Mouse (Mus musculus): ENCODE measurements at regions not wholly inside any gene's neighbourhood (a gene's known extent, or its start where the extent isn't known, plus 50 kb on each side); places are given as distances from the start of the nearest gene placed in this dataset.

DNA sequence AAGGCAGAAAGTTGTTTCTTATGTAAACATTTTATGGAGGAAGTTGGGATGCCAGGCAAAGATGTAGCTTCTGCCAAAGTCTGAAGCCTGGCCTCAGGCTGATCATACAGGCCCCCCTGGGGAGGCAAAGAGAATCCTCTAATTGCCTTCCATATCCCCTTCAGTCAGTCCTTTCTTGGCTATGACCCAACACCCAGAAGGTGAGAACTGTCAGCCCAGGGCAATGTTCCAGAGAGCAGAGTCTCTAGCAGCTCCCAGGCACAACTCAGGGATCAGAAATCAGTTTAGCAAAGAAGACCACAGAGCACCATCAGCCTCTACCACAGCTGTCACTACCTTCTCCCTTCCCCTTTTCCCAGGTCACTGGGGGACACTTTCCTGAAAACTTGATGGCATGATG, 410.9 kb upstream of the Vstm2b start:
- Histone ChIP-seq H3K4me2 (replicated peaks; ENCODE audit: low read depth, low read length) (no peak overlapping the region), H3K9me3 (ENCODE audit: control insufficient read depth, low read depth, low read length) (no peaks in the 10 kb centered on the region), H3K27me3 (ENCODE audit: control insufficient read depth, insufficient read depth, low read length) (no peaks in the 10 kb centered on the region), H3K9ac (replicated peaks; ENCODE audit: low read depth, low read length) (no peak overlapping the region), H3K4me1 (ENCODE audit: control insufficient read depth, insufficient read depth, low read length) (no peaks in the 10 kb centered on the region), H3K36me3 (ENCODE audit: control insufficient read depth, insufficient read depth, low read length) (no peaks in the 10 kb centered on the region), H3K27ac (ENCODE audit: low read length) (no peak overlapping the region), H3K4me3 (ENCODE audit: low read depth, low read length) (no peak overlapping the region)
- no peak for ATAC-seq (ENCODE audit: insufficient number of reproducible peaks, insufficient read depth, low FRiP score, low read depth)

DNA sequence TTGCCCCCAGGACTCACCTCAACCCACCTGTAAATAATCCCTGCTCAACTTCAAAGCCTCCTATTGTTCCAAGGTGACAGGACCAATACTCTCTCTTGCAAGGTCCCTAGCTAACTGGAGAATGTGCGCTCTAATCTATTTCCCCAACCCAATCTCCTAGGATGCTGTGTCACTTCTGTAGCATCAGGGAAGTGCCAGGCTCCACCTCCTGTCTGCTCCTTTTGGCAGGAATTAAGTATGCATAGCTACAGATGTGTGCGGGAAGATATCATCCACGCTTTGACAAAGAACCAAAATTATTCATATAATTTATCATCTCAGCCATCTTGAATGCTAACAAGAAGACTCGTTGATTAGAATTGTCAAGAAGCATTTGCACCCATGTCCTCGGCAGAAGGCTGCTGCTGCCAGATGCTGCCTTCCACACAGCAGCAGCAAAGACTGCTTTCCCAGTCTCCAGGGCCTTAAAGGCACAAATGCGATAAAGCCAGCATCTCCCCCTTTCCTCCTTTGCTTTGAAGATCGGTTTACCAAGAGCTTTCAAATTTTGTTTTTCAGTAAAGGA, 375.3 kb upstream of the Vstm2b start:
- H3K9me3 ChIP-seq (ENCODE audit: control insufficient read depth, low read depth, low read length), result no peaks in the 10 kb centered on the region
- no peak overlapping the region for H3K9ac ChIP-seq (replicated peaks; ENCODE audit: low read depth, low read length)
- H3K4me3 ChIP-seq (ENCODE audit: low read depth, low read length), result no peak overlapping the region
- no peak for ATAC-seq (ENCODE audit: insufficient number of reproducible peaks, insufficient read depth, low FRiP score, low read depth)
- H3K4me1 ChIP-seq (ENCODE audit: control insufficient read depth, insufficient read depth, low read length), result no peaks in the 10 kb centered on the region
- no peak overlapping the region for H3K27ac ChIP-seq (ENCODE audit: low read length)
- H3K4me2 ChIP-seq (replicated peaks; ENCODE audit: low read depth, low read length), result no peak overlapping the region
- 66% methylated on average over 7 of the region's 7 CpGs for WGBS
- H3K27me3 ChIP-seq (ENCODE audit: control insufficient read depth, insufficient read depth, low read length), result no peaks in the 10 kb centered on the region
- no peaks in the 10 kb centered on the region for H3K36me3 ChIP-seq (ENCODE audit: control insufficient read depth, insufficient read depth, low read length)

DNA sequence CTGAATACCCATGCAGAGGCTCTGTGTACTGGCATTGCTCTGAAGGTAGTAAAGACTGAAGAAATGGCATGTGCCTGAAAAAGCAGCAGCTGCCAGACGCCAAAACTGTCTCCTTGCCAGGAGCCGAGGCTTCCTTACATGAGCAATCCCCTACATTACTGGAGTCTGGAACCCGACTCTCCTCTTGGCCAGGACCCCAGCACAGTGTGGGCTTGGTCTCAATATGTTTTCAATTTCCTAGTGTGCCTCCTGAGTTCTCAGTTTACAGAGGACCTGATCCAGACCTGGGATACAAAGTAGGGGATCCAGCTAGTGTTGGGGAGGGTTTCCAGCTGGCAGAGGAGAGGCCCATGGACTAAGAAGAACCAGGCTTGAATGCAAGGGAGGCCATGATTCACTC, 361.5 kb upstream of the Vstm2b start:
- Histone ChIP-seq H3K4me1 (ENCODE audit: control insufficient read depth, insufficient read depth, low read length) (no peaks in the 10 kb centered on the region), H3K36me3 (ENCODE audit: control insufficient read depth, insufficient read depth, low read length) (no peaks in the 10 kb centered on the region), H3K9ac (replicated peaks; ENCODE audit: low read depth, low read length) (no peak overlapping the region), H3K4me3 (ENCODE audit: low read depth, low read length) (no peak overlapping the region), H3K4me2 (replicated peaks; ENCODE audit: low read depth, low read length) (no peak overlapping the region), H3K27me3 (ENCODE audit: control insufficient read depth, insufficient read depth, low read length) (no peaks in the 10 kb centered on the region), H3K27ac (ENCODE audit: low read length) (no peak overlapping the region), H3K9me3 (ENCODE audit: control insufficient read depth, low read depth, low read length) (no peaks in the 10 kb centered on the region)
- 61% methylated on average over 3 of the region's 3 CpGs for WGBS
- no peak for ATAC-seq (ENCODE audit: insufficient number of reproducible peaks, insufficient read depth, low FRiP score, low read depth)

DNA sequence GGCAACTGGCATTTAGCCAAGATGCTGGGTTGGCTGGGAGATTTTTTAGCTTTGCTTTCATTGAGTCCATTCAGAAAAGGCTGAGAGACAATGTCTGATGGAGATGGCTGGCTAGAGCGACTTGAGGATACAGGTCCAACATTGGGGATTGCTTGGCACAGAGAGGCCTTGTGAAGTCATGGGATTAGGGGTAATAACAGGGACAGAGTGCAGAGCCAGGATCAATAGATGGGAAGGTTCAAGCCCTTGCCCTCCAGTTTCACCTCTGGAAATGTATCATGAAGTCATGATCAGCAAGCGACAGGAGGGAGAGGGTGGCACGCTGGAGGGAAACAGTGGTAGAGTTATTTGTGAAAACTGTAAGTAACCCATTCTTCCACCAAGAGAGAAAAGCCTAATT, 360.5 kb upstream of the Vstm2b start:
- no peak overlapping the region for H3K4me2 ChIP-seq (replicated peaks; ENCODE audit: low read depth, low read length)
- H3K27me3 ChIP-seq (ENCODE audit: control insufficient read depth, insufficient read depth, low read length), result no peaks in the 10 kb centered on the region
- H3K9ac ChIP-seq (replicated peaks; ENCODE audit: low read depth, low read length), result no peak overlapping the region
- H3K36me3 ChIP-seq (ENCODE audit: control insufficient read depth, insufficient read depth, low read length), result no peaks in the 10 kb centered on the region
- H3K27ac ChIP-seq (ENCODE audit: low read length), result no peak overlapping the region
- H3K4me1 ChIP-seq (ENCODE audit: control insufficient read depth, insufficient read depth, low read length), result no peaks in the 10 kb centered on the region
- no peak overlapping the region for H3K4me3 ChIP-seq (ENCODE audit: low read depth, low read length)
- ATAC-seq (ENCODE audit: insufficient number of reproducible peaks, insufficient read depth, low FRiP score, low read depth), result no peak
- 68% methylated on average over 3 of the region's 3 CpGs for WGBS
- H3K9me3 ChIP-seq (ENCODE audit: control insufficient read depth, low read depth, low read length), result no peaks in the 10 kb centered on the region

DNA sequence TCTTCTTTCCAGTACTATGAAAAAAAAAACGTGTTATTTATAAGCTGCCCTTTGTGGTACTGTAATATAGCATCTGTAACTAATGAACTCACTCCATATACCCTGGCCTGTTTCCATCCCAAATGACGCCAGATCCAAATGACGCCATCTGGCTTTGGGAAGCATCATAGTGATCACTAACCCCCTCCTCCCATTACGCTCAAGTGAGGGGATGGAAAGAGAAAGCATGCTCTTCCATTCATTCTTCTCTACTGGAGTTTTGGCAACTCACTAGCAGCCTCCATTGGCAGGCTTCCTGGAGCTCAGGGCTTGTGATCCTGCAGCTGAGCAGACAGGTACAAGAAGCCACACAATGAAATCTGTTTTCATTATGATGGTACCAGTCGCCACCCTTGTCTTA, 358.3 kb upstream of the Vstm2b start:
- no peak overlapping the region for H3K4me3 ChIP-seq (ENCODE audit: low read depth, low read length)
- H3K9me3 ChIP-seq (ENCODE audit: control insufficient read depth, low read depth, low read length), result no peaks in the 10 kb centered on the region
- H3K27me3 ChIP-seq (ENCODE audit: control insufficient read depth, insufficient read depth, low read length), result no peaks in the 10 kb centered on the region
- H3K4me1 ChIP-seq (ENCODE audit: control insufficient read depth, insufficient read depth, low read length), result no peaks in the 10 kb centered on the region
- no peak for ATAC-seq (ENCODE audit: insufficient number of reproducible peaks, insufficient read depth, low FRiP score, low read depth)
- H3K36me3 ChIP-seq (ENCODE audit: control insufficient read depth, insufficient read depth, low read length), result no peaks in the 10 kb centered on the region
- H3K27ac ChIP-seq (ENCODE audit: low read length), result no peak overlapping the region
- WGBS, result 77% methylated on average over 5 of the region's 5 CpGs
- H3K4me2 ChIP-seq (replicated peaks; ENCODE audit: low read depth, low read length), result no peak overlapping the region
- no peak overlapping the region for H3K9ac ChIP-seq (replicated peaks; ENCODE audit: low read depth, low read length)

DNA sequence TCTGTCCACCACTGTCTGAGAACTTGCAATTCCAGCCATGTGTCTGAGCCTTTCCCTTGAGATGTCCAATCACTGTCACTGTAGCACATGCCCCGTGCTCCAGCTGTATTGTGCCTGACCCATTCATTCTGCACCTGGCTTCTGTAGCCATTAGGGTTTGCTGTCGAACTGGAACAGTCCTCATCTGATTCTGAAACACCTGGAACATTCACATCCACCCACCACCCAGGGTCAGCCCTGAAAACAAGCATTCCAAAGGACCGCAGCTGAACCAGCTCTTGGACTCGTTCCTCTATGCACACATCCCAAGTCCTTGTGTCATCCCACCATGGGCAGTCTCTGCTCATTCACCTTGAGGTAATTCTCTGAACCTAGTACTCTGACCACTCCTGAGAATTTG, 356.8 kb upstream of the Vstm2b start:
- no peak overlapping the region for H3K27ac ChIP-seq (ENCODE audit: low read length)
- H3K4me2 ChIP-seq (replicated peaks; ENCODE audit: low read depth, low read length), result no peak overlapping the region
- H3K27me3 ChIP-seq (ENCODE audit: control insufficient read depth, insufficient read depth, low read length), result no peaks in the 10 kb centered on the region
- H3K36me3 ChIP-seq (ENCODE audit: control insufficient read depth, insufficient read depth, low read length), result no peaks in the 10 kb centered on the region
- no peaks in the 10 kb centered on the region for H3K9me3 ChIP-seq (ENCODE audit: control insufficient read depth, low read depth, low read length)
- H3K9ac ChIP-seq (replicated peaks; ENCODE audit: low read depth, low read length), result no peak overlapping the region
- no peak for ATAC-seq (ENCODE audit: insufficient number of reproducible peaks, insufficient read depth, low FRiP score, low read depth)
- H3K4me3 ChIP-seq (ENCODE audit: low read depth, low read length), result no peak overlapping the region
- 75% methylated on average over 4 of the region's 4 CpGs for WGBS
- H3K4me1 ChIP-seq (ENCODE audit: control insufficient read depth, insufficient read depth, low read length), result no peaks in the 10 kb centered on the region

DNA sequence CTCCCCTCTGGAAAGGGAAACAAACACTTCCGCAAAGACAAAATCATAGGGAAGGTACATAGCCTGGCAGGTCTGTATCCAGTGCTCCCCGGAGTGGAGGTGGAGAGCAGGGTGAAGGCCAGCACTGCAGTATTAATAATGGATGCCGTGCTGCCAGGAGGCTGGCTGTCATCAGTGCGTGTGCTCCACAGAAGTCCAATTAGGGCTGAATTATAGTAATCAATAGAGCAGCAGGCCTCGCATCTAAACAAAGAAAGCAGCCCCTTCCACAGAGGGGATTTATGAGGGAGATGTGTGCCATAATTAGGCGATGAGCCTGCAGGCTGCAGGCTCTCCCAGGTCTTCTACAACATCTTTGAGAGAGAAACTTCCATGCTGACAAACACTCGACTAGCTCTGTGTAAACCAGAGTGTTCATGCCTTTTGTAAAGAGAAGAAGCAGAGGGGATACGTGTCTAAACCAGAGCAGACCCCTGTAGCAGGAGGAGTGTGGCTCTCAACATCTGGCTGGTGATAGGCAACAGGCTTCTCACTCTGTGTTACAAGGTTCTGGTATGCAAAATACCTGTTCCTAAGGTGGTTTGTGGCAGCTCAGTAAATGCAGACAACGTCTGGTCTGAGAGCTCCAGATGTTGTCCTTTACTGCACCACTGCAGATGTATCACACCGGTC, 334.5 kb upstream of the Vstm2b start:
- Histone ChIP-seq H3K9me3 (ENCODE audit: control insufficient read depth, low read depth, low read length) (no peaks in the 10 kb centered on the region), H3K27ac (ENCODE audit: low read length) (no peak overlapping the region), H3K4me2 (replicated peaks; ENCODE audit: low read depth, low read length) (no peak overlapping the region), H3K4me3 (ENCODE audit: low read depth, low read length) (no peak overlapping the region), H3K36me3 (ENCODE audit: control insufficient read depth, insufficient read depth, low read length) (no peaks in the 10 kb centered on the region), H3K27me3 (ENCODE audit: control insufficient read depth, insufficient read depth, low read length) (no peaks in the 10 kb centered on the region), H3K9ac (replicated peaks; ENCODE audit: low read depth, low read length) (no peak overlapping the region), H3K4me1 (ENCODE audit: control insufficient read depth, insufficient read depth, low read length) (no peaks in the 10 kb centered on the region)
- ATAC-seq (ENCODE audit: insufficient number of reproducible peaks, insufficient read depth, low FRiP score, low read depth), result no peak
- 74% methylated on average over 10 of the region's 10 CpGs for WGBS

DNA sequence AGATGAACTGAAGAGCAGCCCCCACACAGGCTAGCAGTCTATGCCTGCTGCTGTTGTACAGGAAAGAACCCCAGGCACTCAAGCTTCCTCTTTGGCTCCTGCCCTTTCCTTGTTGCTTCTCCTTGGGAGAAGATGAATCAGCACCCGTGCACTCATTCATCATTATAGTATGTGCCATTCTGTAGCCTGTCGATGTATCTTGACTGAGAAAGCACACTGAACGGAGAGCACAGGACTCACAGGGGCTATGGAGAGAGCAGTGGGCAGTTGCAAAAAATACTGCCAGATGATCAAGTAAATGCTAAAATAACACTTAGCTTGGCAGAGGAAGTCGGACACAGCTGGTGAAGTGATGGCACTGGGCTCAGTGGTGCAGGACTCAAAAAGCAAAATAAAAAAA, 322.2 kb upstream of the Vstm2b start:
- WGBS, result 80% methylated on average over 4 of the region's 4 CpGs
- Histone ChIP-seq H3K9me3 (ENCODE audit: control insufficient read depth, low read depth, low read length) (no peaks in the 10 kb centered on the region), H3K4me2 (replicated peaks; ENCODE audit: low read depth, low read length) (no peak overlapping the region), H3K36me3 (ENCODE audit: control insufficient read depth, insufficient read depth, low read length) (no peaks in the 10 kb centered on the region), H3K4me1 (ENCODE audit: control insufficient read depth, insufficient read depth, low read length) (no peaks in the 10 kb centered on the region), H3K9ac (replicated peaks; ENCODE audit: low read depth, low read length) (no peak overlapping the region), H3K27me3 (ENCODE audit: control insufficient read depth, insufficient read depth, low read length) (no peaks in the 10 kb centered on the region), H3K4me3 (ENCODE audit: low read depth, low read length) (no peak overlapping the region), H3K27ac (ENCODE audit: low read length) (no peak overlapping the region)
- no peak for ATAC-seq (ENCODE audit: insufficient number of reproducible peaks, insufficient read depth, low FRiP score, low read depth)

DNA sequence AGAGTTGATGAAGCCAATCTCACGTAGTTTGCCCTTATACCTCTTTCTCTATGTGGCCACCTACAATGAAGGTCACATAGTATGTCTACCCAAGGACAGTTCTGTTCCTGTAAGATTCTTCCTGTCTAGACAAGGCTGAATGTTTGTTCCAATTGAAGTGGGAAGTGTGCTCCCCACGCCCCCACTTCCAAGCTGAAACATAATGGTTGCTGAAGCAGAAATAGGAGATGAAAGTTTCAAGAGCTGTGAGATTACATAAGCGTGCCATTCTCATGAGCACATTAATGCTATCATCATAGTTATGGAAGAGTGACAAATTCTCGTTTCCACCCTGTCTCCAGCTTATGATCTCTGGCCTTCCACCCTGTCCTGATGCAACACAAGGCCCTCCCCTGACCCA, 320.8 kb upstream of the Vstm2b start:
- Histone ChIP-seq H3K4me1 (ENCODE audit: control insufficient read depth, insufficient read depth, low read length) (no peaks in the 10 kb centered on the region), H3K4me2 (replicated peaks; ENCODE audit: low read depth, low read length) (no peak overlapping the region), H3K36me3 (ENCODE audit: control insufficient read depth, insufficient read depth, low read length) (no peaks in the 10 kb centered on the region), H3K27me3 (ENCODE audit: control insufficient read depth, insufficient read depth, low read length) (no peaks in the 10 kb centered on the region), H3K27ac (ENCODE audit: low read length) (no peak overlapping the region), H3K4me3 (ENCODE audit: low read depth, low read length) (no peak overlapping the region), H3K9ac (replicated peaks; ENCODE audit: low read depth, low read length) (no peak overlapping the region), H3K9me3 (ENCODE audit: control insufficient read depth, low read depth, low read length) (no peaks in the 10 kb centered on the region)
- 69% methylated on average over 4 of the region's 4 CpGs for WGBS
- no peak for ATAC-seq (ENCODE audit: insufficient number of reproducible peaks, insufficient read depth, low FRiP score, low read depth)
